Mouse (Mus musculus) megakaryocyte progenitor cell, adult 5-6 weeks (primary cell): ENCODE measurements around the gene Cenpv. TPM values are rescaled to one million over a fixed set of nuclear protein-coding genes. Genes with fewer than 3 reads are reported as not detected.
A peak's percentile ranks its signal among the peaks of the same experiment; 100 is the strongest.
"Not testable (repeated sequence)": the region's sequence is repeated elsewhere in the genome, so short reads cannot be mapped to it uniquely, and the experiment has no call there.

Source experiments
- ATAC-seq: replicated peaks from 2 replicates; pipeline ENCODE4 v1.8.0; 2016; ENCODE audit warnings: mild to moderate bottlenecking, moderate TSS enrichment, inconsistent platforms; ENCODE audit not compliant: poor library complexity
- total RNA-seq, 2 experiments: library from RNA; stranded (forward) in 1 of 2; stranded (reverse) in 1 of 2; fragments of 157-497, 149-512 nt in 1 of 2; fragments of 200-1000 nt in 1 of 2; gene quantifications; 2 replicates each; pipeline versions ENCODE4 v1.2.3 to v1.2.4; 2015 to 2017

Gene Cenpv
- total RNA-seq, 2 experiments from 2014 or later = 25.4 to 46.9 TPM

GRCm38 (mm10) chr11:62509571-62509970 is 29.5 kb downstream of the Cenpv start:
- ATAC-seq = no peak

DNA sequence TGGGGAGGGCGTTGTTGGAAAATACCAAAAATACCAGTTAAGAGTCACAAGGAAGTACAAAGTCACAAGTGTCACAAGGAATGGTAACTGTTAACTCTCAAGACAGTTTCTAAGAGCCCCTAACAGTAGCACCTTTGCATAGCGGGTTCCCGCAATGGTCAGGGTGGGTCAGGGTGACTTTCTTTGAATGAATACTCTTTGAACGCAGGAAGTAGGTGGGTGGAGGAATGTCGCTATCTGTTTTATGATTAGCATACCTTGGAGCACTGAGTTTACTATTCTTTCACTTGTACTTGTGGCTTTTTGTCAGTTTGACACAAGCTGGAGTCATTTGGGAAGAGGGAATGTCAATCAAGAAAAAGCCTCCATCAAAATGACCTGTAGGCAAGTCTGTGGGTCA is 30.2 kb downstream of the Cenpv start:
- ATAC-seq = not testable (repeated sequence)

GRCm38 (mm10) chr11:62508365-62508764 is 30.7 kb downstream of the Cenpv start:
- not testable (repeated sequence) for ATAC-seq

- peak; percentile 31 for ATAC-seq
Observed at GRCm38 (mm10) chr11:62507683-62508082, 31.4 kb downstream of the Cenpv start.

GRCm38 (mm10) chr11:62500529-62500928 is 38.5 kb downstream of the Cenpv start:
- ATAC-seq = no peak

DNA sequence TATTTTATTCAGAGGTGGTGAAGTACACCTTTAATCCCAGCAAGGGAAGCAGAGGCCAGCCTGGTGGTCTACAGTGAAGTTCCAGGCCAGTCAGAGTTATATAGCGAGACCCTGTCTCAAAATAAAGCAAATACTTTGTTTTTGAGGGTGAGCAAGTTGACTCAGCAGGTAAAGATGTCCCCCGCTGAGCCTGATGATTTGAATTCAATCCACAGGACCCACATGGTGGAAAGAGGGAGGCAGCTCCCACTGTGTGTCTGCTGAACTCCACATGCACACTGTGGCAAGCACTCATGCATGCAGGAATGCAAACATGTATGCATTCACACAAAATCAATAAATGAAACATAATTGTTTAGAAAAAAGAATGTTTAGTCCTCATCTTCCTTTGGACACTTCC is 40.3 kb downstream of the Cenpv start:
- ATAC-seq = no peak

GRCm38 (mm10) chr11:62497181-62497580 is 41.9 kb downstream of the Cenpv start:
- ATAC-seq = no peak

DNA sequence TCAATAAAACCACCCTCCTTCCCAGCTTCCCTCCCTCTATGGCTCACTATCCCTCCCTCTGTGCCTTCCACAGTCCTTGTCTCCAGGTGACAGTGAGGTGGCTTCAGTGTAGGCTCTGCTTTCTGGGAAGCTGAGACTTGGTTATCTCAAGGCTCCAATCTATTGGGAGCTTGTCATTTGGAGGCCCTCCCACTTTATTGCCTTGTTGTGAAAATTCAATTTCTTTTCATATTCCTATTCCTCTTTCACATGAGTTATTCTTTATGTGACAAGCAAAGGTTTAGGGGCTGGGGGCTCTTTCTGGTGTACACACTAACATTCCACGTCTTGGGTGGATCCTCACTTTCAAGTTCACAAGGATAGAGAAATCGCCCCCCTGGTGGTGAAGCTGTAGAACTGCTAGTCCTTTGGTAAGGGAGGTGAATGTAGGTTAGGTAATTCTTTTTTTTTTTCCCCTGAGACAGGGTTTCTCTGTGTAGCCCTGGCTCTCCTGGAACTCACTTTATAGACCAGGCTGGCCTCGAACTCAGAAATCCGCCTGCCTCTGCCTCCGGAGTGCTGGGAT is 42.8 kb downstream of the Cenpv start:
- peak; percentile 68 for ATAC-seq

- no peak for ATAC-seq
Observed at GRCm38 (mm10) chr11:62495276-62495801, 43.7 kb downstream of the Cenpv start.

DNA sequence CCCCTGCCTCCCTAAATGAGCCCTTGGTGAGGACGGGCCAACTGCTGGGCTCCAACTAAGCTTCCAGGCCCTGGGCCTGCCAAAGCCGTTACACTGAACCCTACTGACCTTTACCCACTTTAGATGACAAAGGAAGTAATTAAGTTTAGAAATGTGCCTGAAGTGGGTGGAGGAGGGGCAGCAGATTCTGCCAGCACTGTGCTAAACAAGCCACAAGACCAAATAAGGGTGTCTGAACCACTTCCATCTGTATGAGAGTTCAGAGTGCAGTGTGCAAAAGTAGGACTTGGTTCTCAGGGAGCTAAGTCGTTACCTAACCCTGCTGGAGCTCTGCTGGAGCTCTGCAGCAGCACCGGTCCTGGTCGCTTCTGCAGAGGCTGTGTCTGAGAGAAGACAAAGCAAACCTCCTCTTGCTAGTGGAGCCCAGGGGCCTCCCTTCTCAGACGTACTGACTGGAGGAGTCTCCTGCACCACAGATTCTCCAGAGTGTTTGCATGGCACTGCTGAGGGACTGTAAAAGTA is 44.2 kb downstream of the Cenpv start:
- ATAC-seq = peak; percentile 90

GRCm38 (mm10) chr11:62493701-62494100 is 45.4 kb downstream of the Cenpv start:
- no peak for ATAC-seq

- no peak for ATAC-seq
Observed at GRCm38 (mm10) chr11:62487540-62488350, 51.3 kb downstream of the Cenpv start.

DNA sequence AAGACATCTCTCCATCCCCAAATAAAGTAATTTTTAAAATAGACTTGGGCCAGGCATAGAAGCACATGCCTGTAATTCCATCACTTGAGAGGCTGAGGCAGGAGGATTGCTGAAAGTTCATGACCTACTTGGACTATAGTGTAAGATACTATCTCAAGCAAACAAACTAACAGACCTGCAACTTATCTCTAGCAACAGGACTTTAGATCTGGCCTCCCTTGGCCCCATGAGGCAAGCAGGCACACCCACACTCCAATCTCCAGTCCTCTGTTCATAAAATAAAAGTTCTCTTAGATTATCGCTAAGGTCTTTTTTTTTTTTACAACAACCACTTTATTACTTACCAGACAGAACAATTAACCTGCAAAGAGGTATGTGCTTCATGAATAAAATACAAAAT is 52.1 kb downstream of the Cenpv start:
- peak; percentile 75 for ATAC-seq

- no peak for ATAC-seq
Observed at GRCm38 (mm10) chr11:62479581-62479980, 59.5 kb downstream of the Cenpv start.

DNA sequence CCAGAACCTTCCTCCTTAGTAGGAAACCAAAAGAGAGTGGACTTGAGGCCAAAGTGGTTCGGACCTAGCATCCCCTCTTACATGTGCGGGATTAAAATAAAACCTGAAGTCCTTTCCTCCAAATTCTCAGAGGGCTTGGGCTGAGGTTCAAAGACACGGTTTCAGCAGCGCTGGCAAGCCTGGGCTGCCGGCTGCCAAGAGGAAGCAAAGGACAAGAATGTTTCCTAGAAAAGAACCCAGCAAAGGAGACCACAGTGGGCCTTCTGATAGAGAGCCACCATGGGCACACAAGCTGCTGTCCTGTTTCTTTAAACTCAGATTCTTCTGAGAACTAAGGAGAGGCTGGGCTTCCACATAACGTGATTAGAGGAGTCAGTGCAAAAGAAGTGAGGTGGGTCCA is 60.1 kb downstream of the Cenpv start:
- no peak for ATAC-seq

- no peak for ATAC-seq
Observed at GRCm38 (mm10) chr11:62476156-62476555, 62.9 kb downstream of the Cenpv start.

Other genes starting within 250 kb of the Cenpv start
- 6.5 and 9.2 TPM in 2 replicates for gene Pigl, start 80.8 kb downstream of the Cenpv start, total RNA-seq (2015)
- gene Pigl, start 80.8 kb downstream of the Cenpv start, total RNA-seq (2017) = 2.0 and 2.4 TPM in 2 replicates
- 354 and 377 TPM in 2 replicates for gene Ncor1, start 80.7 kb downstream of the Cenpv start, total RNA-seq (2015)
- 211 and 287 TPM in 2 replicates for gene Ncor1, start 80.7 kb downstream of the Cenpv start, total RNA-seq (2017)
- gene Ubb, start 11.9 kb upstream of the Cenpv start, total RNA-seq (2015) = 1,569 and 1,579 TPM in 2 replicates
- 1,004 and 1,153 TPM in 2 replicates for gene Ubb, start 11.9 kb upstream of the Cenpv start, total RNA-seq (2017)
- 9.0 and 13.9 TPM in 2 replicates for gene Trpv2, start 35.2 kb upstream of the Cenpv start, total RNA-seq (2015)
- gene Trpv2, start 35.2 kb upstream of the Cenpv start, total RNA-seq (2017) = 10.5 and 12.9 TPM in 2 replicates
- 3.6 and 4.9 TPM in 2 replicates for gene Lrrc75a, start 109.3 kb upstream of the Cenpv start, total RNA-seq (2015)
- gene Lrrc75a, start 109.3 kb upstream of the Cenpv start, total RNA-seq (2017) = 2.2 and 4.5 TPM in 2 replicates
- gene Mmgt2, start 109.4 kb upstream of the Cenpv start, total RNA-seq (2015) = 16.7 and 22.6 TPM in 2 replicates
- gene Mmgt2, start 109.4 kb upstream of the Cenpv start, total RNA-seq (2017) = 13.0 and 18.5 TPM in 2 replicates
- gene Zfp287, start 192.6 kb upstream of the Cenpv start, total RNA-seq (2015) = 1.3 and 1.9 TPM in 2 replicates
- gene Zfp287, start 192.6 kb upstream of the Cenpv start, total RNA-seq (2017) = 0.50 and 1.2 TPM in 2 replicates
- not detected in 2 replicates for gene Gm10428, start 213.8 kb upstream of the Cenpv start, total RNA-seq (2015)
- gene Gm10428, start 213.8 kb upstream of the Cenpv start, total RNA-seq (2017) = not detected in 2 replicates